Comparison of ENCODE assay signal across 11 mouse cellular contexts in the genomic region with DNA sequence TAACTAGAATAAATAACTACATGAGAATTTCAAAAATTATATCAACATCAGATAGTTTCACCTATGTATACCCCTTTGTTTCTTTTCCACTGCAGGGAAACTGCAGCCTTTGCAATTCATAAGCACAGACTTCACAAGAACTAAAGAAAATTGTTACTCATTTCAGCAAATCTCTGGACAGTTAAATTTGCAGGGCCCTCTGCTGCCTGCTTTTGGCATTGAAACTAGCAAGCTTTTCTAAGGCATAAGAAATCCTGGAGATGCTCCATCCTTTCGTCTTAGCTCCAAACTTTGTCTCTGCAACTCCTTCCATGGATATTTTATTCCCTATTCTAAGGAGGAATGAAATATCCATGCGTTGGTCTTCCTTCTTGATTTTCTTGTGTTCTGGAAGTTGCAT.
DNase-seq lines count a peak whose midpoint lies in the region.
"Had no signal": no experiment of that assay in that cellular context is flagged by ENCODE, and none has a peak within 500 bp of the region (broad histone marks: within the 10 kb centered on the region; RNA-seq: fewer than 3 reads in every experiment).

No protein-coding gene starts in this region.

- peak; percentile 22 for DNase-seq in embryo, embryonic 10.5 days (ENCODE audit: low spot score)
- DNase-seq in embryo, embryonic 9.5 days (ENCODE audit: extremely low spot score), result no peak
- DNase-seq in layer of hippocampus, adult 11-12 months (ENCODE audit: low spot score), result peak; percentile 12
- no peak for DNase-seq in layer of hippocampus, postnatal 25 days (ENCODE audit: extremely low spot score in 1 of 2, low spot score in 1 of 2)
- DNase-seq in 3T3-L1 (ENCODE audit: low read depth, low spot score) (peak; percentile 42), ZHBTc4 (ENCODE audit: low read depth, low spot score) (peak; percentile 20)
- no peak for DNase-seq in thymus, postnatal 36 days
- DNase-seq in testis, postnatal 14 days (ENCODE audit: low spot score), result no peak
- DNase-seq: heart, postnatal 36 days; lung, adult 18-20 months; spleen, adult 18-20 months had no signal

Comparison
In these comparisons a context has a peak if more than half of its experiments do, and no peak if none do; other contexts are left out.
1. DNase-seq: peak in embryo, embryonic 10.5 days (single experiment), layer of hippocampus, adult 11-12 months (single experiment), 3T3-L1 (single experiment) and ZHBTc4 (single experiment); none in embryo, embryonic 9.5 days (single experiment), layer of hippocampus, postnatal 25 days (0 of 2), thymus, postnatal 36 days (0 of 2) and testis, postnatal 14 days (single experiment).